Mouse (Mus musculus): ENCODE measurements around the gene Espnl.

GRCm38 (mm10) chr1:91397927-91398259 is 76.0 kb downstream of the Espnl start:
- TF ChIP-seq CTCF (IDR thresholded peaks at IDR 0.05; ENCODE audit: borderline replicate concordance, extremely low read depth, insufficient read depth, insufficient read length) (no peak), POLR2A (IDR thresholded peaks at IDR 0.05; ENCODE audit: borderline replicate concordance, extremely low read depth, insufficient read depth, insufficient read length, poor library complexity, severe bottlenecking) (no peak)
